Comparison of ENCODE assay signal across 16 mouse cellular contexts in genomic region chr16:54246386-54246785, GRCm38 (mm10).
"Had no signal": no experiment of that assay in that cellular context is flagged by ENCODE, and none has a peak within 500 bp of the region (broad histone marks: within the 10 kb centered on the region; RNA-seq: fewer than 3 reads in every experiment).

No protein-coding gene starts in this region.

- H3K27me3 ChIP-seq: lung, embryonic 15.5 days; megakaryocyte, embryonic 14.5 days; midbrain, embryonic 13.5 days; neural tube, embryonic 12.5 days; stomach, embryonic 15.5 days had no signal

- DNase-seq: lung, adult 2 months; lung, postnatal 14 days; lung, postnatal 36 days; right cerebral cortex, postnatal 14 days; thymus, adult 2 months; thymus, postnatal 25 days; thymus, postnatal 4 days had no signal

- H3K9me3 ChIP-seq: lung, embryonic 15.5 days; megakaryocyte, embryonic 14.5 days; midbrain, embryonic 13.5 days; neural tube, embryonic 12.5 days; stomach, embryonic 15.5 days had no signal

- H3K4me2 ChIP-seq: lung, embryonic 15.5 days; midbrain, embryonic 11.5 days; midbrain, embryonic 13.5 days; neural tube, embryonic 12.5 days; stomach, embryonic 15.5 days had no signal

- ATAC-seq: lung, postnatal 0 days; midbrain, embryonic 13.5 days had no signal

- H3K4me3 ChIP-seq: lung, embryonic 15.5 days; megakaryocyte, embryonic 14.5 days; midbrain, embryonic 13.5 days; neural tube, embryonic 12.5 days; stomach, embryonic 15.5 days had no signal

- H3K9ac ChIP-seq: lung, embryonic 15.5 days; midbrain, embryonic 13.5 days; neural tube, embryonic 12.5 days; stomach, embryonic 15.5 days had no signal

- H3K36me3 ChIP-seq: lung, embryonic 15.5 days; midbrain, embryonic 13.5 days; neural tube, embryonic 12.5 days; stomach, embryonic 15.5 days had no signal

- H3K27ac ChIP-seq: lung, embryonic 15.5 days; macrophage; midbrain, embryonic 13.5 days; neural tube, embryonic 12.5 days; stomach, embryonic 15.5 days; stomach, postnatal 0 days had no signal

- H3K4me1 ChIP-seq: lung, embryonic 15.5 days; megakaryocyte, embryonic 14.5 days; midbrain, embryonic 13.5 days; neural tube, embryonic 12.5 days; stomach, embryonic 15.5 days had no signal
